Mouse (Mus musculus): ENCODE data around the gene Lce1l. TPM values are rescaled to one million over a fixed set of nuclear protein-coding genes. Genes with fewer than 3 reads are reported as not detected.
"Not testable (repeated sequence)": the region's sequence is repeated elsewhere in the genome, so short reads cannot be mapped to it uniquely, and the experiment has no call there.

Gene Lce1l
- not detected in 2 replicates for polyA plus RNA-seq (2016; fragmentation: Nextera tagmentation; extraction: Ambion mirVana)

DNA sequence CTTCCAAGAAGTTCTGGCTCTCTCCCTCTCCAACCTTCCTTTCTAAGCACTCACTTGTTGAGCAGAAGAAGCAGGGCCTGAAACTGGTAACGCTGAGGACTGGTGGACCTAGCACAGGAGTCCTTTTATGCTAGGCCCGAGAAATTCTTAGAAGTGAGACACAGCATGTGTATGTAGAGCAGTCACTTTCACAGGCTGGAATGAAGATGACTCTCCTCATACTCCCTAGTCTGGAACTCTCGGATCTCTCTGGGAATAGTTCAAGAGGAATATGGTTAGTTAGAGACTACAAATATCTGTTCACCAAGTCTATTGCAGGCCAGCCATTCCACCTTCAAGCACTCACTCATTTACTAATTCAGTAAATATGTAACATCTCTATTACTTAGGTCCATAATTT, at the start of gene Lce1l:
Lce1l (minus strand) TSS at position 101 of the 400 bp plus-strand sequence.
- DNase-seq (ENCODE audit: extremely low spot score, low spot score), result no peak
- H3K27me3 ChIP-seq (ENCODE audit: poor library complexity, severe bottlenecking), result no peaks in the 10 kb centered on the region
- no peak within 1 kb of the TSS for H3K4me3 ChIP-seq
- H3K27ac ChIP-seq, result no peak within 1 kb of the TSS
- H3K4me1 ChIP-seq, result no peaks in the 10 kb centered on the region
- WGBS, result 92% methylated on average over 3 of the region's 3 CpGs
- H3K36me3 ChIP-seq (replicated peaks), result no peaks in the 10 kb centered on the region
- H3K9me3 ChIP-seq, result no peaks in the 10 kb centered on the region

DNA sequence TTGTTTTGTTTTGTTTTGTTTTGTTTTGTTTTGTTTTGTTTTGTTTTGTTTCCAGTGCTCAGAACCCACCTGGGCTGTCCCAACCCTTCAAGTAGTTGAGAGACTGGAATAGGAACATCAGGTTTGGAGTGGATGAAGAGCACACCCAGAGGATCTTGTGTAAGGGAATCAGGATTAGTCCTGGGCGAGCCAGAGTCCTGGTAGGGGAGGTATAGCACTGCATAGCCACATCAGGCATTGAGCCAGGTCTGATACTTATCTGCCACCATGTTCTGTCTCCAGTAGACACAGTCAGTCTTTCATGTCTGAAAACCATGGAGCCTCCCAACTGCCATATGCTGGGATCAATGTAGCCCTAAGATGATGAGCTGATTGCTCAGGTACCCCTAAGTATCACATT, 43.4 kb upstream of the Lce1l start:
- no peak overlapping the region for H3K27ac ChIP-seq
- H3K36me3 ChIP-seq (replicated peaks), result no peaks in the 10 kb centered on the region
- no peaks in the 10 kb centered on the region for H3K4me1 ChIP-seq
- DNase-seq (ENCODE audit: extremely low spot score, low spot score), result no peak
- H3K27me3 ChIP-seq (ENCODE audit: poor library complexity, severe bottlenecking), result no peaks in the 10 kb centered on the region
- H3K4me3 ChIP-seq, result no peak overlapping the region
- 86% methylated on average over 1 of the region's 1 CpGs for WGBS
- H3K9me3 ChIP-seq, result no peaks in the 10 kb centered on the region

GRCm38 (mm10) chr3:92894063-92894462, 43.0 kb upstream of the Lce1l start:
- DNase-seq (ENCODE audit: extremely low spot score, low spot score), result no peak
- H3K9me3 ChIP-seq, result no peaks in the 10 kb centered on the region
- no peaks in the 10 kb centered on the region for H3K27me3 ChIP-seq (ENCODE audit: poor library complexity, severe bottlenecking)
- WGBS, result 74% methylated on average over 3 of the region's 3 CpGs
- H3K27ac ChIP-seq, result no peak overlapping the region
- H3K4me3 ChIP-seq, result no peak overlapping the region
- H3K4me1 ChIP-seq, result no peaks in the 10 kb centered on the region
- no peaks in the 10 kb centered on the region for H3K36me3 ChIP-seq (replicated peaks)

DNA sequence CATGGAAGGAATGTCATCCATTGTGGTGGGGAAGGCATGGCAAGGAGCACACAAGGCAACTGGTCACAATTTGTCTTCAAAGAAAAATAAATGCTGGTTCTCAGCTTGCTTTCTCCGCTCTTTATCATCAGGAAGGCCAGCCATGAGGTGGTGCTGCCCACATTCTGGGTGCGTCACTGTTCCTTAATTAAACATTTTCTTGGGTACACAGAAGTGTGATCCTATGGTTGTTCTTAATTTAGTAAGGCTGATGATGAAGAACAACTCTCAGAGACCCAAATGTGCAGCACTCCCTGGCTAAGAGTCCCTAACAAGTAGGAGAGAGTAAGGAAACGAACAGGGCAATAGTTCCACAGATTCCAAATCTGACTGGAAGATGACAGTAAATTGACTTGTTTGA, 23.1 kb upstream of the Lce1l start:
- Histone ChIP-seq H3K36me3 (replicated peaks) (no peaks in the 10 kb centered on the region), H3K4me1 (no peaks in the 10 kb centered on the region), H3K27me3 (ENCODE audit: poor library complexity, severe bottlenecking) (no peaks in the 10 kb centered on the region), H3K27ac (no peak overlapping the region), H3K4me3 (no peak overlapping the region), H3K9me3 (no peaks in the 10 kb centered on the region)
- 89% methylated on average over 3 of the region's 3 CpGs for WGBS
- DNase-seq (ENCODE audit: extremely low spot score, low spot score), result no peak

DNA sequence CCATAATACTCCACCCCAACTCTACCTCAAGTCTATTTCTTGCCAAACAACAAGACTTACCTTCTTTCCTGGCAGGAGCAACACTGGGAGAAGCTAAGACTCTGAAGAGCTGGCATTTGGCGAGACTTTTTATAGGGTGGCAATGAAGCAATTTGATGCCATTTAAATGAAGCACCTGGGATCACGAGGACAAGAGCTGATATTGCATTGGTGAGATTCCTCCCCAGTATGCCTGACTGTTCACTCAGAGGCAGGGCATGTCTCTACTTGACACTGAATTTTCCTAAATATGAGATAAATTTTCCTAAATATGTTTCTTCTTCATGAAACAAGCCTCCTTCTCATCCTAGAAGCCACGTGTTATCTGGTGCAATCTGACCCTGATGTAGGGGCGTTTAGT, 19.0 kb upstream of the Lce1l start, which contains the start of gene 2310050C09Rik:
2310050C09Rik (minus strand) TSS at position 101 of the 400 bp plus-strand sequence.
- H3K27me3 ChIP-seq (ENCODE audit: poor library complexity, severe bottlenecking), result no peaks in the 10 kb centered on the region
- H3K9me3 ChIP-seq, result no peaks in the 10 kb centered on the region
- DNase-seq (ENCODE audit: extremely low spot score, low spot score), result no peak
- H3K27ac ChIP-seq, result no peak within 1 kb of the TSS
- H3K36me3 ChIP-seq (replicated peaks), result no peaks in the 10 kb centered on the region
- no peaks in the 10 kb centered on the region for H3K4me1 ChIP-seq
- no peak within 1 kb of the TSS for H3K4me3 ChIP-seq
- 88% methylated on average over 4 of the region's 4 CpGs for WGBS

DNA sequence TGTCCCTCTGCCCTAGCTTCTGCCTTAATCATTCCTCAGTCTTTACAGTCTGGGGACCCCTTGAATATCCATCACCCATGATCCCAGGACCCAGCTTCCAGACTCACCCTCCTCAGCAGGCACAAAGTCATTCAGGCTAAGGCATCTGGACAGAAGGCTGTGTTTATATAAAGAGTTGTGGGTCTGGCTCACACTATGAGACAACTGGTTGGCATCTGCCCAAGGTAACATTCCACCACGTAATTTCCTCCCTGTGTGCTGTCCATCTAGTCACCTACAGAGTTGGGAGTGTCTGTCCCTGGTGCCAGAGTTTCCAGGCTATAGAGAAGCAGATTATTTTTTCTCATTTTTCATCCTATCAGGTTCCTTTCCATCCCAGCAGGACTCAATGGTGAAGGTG, 24.0 kb downstream of the Lce1l start, which contains the start of gene Kprp:
Kprp (minus strand) TSS at position 140 of the 400 bp plus-strand sequence.
- DNase-seq (ENCODE audit: extremely low spot score, low spot score), result no peak
- no peaks in the 10 kb centered on the region for H3K36me3 ChIP-seq (replicated peaks)
- no peaks in the 10 kb centered on the region for H3K9me3 ChIP-seq
- H3K4me3 ChIP-seq, result no peak within 1 kb of the TSS
- 70% methylated on average over 1 of the region's 1 CpGs for WGBS
- H3K4me1 ChIP-seq, result no peaks in the 10 kb centered on the region
- H3K27ac ChIP-seq, result no peak within 1 kb of the TSS
- no peaks in the 10 kb centered on the region for H3K27me3 ChIP-seq (ENCODE audit: poor library complexity, severe bottlenecking)

- Histone ChIP-seq H3K27me3 (ENCODE audit: poor library complexity, severe bottlenecking) (no peaks in the 10 kb centered on the region), H3K27ac (no peak overlapping the region), H3K9me3 (no peaks in the 10 kb centered on the region), H3K4me1 (no peaks in the 10 kb centered on the region), H3K4me3 (no peak overlapping the region), H3K36me3 (replicated peaks) (no peaks in the 10 kb centered on the region)
- no peak for DNase-seq (ENCODE audit: extremely low spot score, low spot score)
- WGBS, result 39% methylated on average over 1 of the region's 1 CpGs
Observed at GRCm38 (mm10) chr3:92825808-92826207, 25.3 kb downstream of the Lce1l start.

DNA sequence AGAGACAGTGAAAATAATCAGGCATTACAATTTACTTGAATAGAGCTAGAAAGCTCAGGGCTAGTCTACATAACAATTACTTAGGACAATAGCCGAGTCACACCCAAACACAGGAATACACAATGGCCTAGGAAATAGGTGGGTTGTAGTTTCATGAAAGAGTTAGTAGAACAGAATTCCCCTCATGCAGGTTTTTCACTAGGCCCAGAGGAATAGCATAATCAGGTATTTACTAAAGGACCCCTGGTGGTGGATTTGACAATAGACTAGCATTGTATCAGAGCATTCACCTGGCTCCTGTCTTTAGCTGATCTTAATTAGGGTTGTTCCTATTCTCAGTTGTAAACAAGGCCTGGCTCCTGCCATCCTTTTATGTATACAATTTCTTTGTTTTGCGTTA, 35.0 kb downstream of the Lce1l start:
- not testable (repeated sequence) for H3K36me3 ChIP-seq (replicated peaks); H3K4me1 ChIP-seq; H3K27me3 ChIP-seq (ENCODE audit: poor library complexity, severe bottlenecking); H3K27ac ChIP-seq; DNase-seq (ENCODE audit: extremely low spot score, low spot score); H3K4me3 ChIP-seq; H3K9me3 ChIP-seq
- 89% methylated on average over 2 of the region's 2 CpGs for WGBS

DNA sequence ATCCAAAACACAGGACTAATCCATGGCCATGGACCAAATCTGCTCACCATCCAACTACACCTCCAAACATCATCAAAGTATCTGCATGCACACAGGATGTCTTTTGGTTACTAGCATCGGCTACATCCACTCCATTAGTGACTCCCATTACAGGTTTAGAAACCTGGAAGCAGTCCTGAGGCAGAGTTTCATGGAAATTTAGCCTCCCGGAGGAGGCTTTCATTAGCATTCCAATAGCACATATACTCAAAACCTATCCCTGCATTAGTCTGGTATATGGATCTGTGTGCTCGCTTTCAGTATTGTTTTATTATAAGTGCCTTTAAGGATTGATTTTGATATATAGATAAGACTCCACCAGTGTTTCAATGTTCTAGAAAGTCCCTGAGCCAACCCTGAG, 35.5 kb downstream of the Lce1l start:
- Histone ChIP-seq H3K27me3 (ENCODE audit: poor library complexity, severe bottlenecking) (no peaks in the 10 kb centered on the region), H3K36me3 (replicated peaks) (no peaks in the 10 kb centered on the region), H3K4me1 (no peaks in the 10 kb centered on the region), H3K27ac (no peak overlapping the region), H3K9me3 (no peaks in the 10 kb centered on the region), H3K4me3 (no peak overlapping the region)
- WGBS, result 92% methylated on average over 3 of the region's 3 CpGs
- DNase-seq (ENCODE audit: extremely low spot score, low spot score), result no peak

- Histone ChIP-seq H3K27me3 (ENCODE audit: poor library complexity, severe bottlenecking) (no peaks in the 10 kb centered on the region), H3K27ac (no peak within 1 kb of the TSS), H3K9me3 (no peaks in the 10 kb centered on the region), H3K4me3 (no peak within 1 kb of the TSS), H3K4me1 (no peaks in the 10 kb centered on the region), H3K36me3 (replicated peaks) (no peaks in the 10 kb centered on the region)
- DNase-seq (ENCODE audit: extremely low spot score, low spot score), result no peak
Observed at GRCm38 (mm10) chr3:92807791-92808190, 43.3 kb downstream of the Lce1l start, which contains the start of gene Lce1k. Gene Lce1k (minus strand): TSS chr3:92807891.

Other genes starting within 250 kb of the Lce1l start
- not detected in 2 replicates for gene 2210017I01Rik, start 243.8 kb downstream of the Lce1l start, polyA plus RNA-seq (2016; fragmentation: Nextera tagmentation; extraction: Ambion mirVana)
- gene Lce6a, start 229.6 kb downstream of the Lce1l start, polyA plus RNA-seq (2016; fragmentation: Nextera tagmentation; extraction: Ambion mirVana), result not detected in 2 replicates
- gene Lce1a1, start 203.0 kb downstream of the Lce1l start, polyA plus RNA-seq (2016; fragmentation: Nextera tagmentation; extraction: Ambion mirVana), result not detected in 2 replicates
- not detected in 2 replicates for gene Lce1b, start 194.4 kb downstream of the Lce1l start, polyA plus RNA-seq (2016; fragmentation: Nextera tagmentation; extraction: Ambion mirVana)
- not detected in 2 replicates for gene Lce1a2, start 181.0 kb downstream of the Lce1l start, polyA plus RNA-seq (2016; fragmentation: Nextera tagmentation; extraction: Ambion mirVana)
- not detected in 2 replicates for gene Lce1c, start 172.0 kb downstream of the Lce1l start, polyA plus RNA-seq (2016; fragmentation: Nextera tagmentation; extraction: Ambion mirVana)
- not detected in 2 replicates for gene Lce1d, start 164.1 kb downstream of the Lce1l start, polyA plus RNA-seq (2016; fragmentation: Nextera tagmentation; extraction: Ambion mirVana)
- not detected in 2 replicates for gene Lce1e, start 142.2 kb downstream of the Lce1l start, polyA plus RNA-seq (2016; fragmentation: Nextera tagmentation; extraction: Ambion mirVana)
- gene Lce1f, start 130.9 kb downstream of the Lce1l start, polyA plus RNA-seq (2016; fragmentation: Nextera tagmentation; extraction: Ambion mirVana), result not detected in 2 replicates
- not detected in 2 replicates for gene Gm38119, start 112.2 kb downstream of the Lce1l start, polyA plus RNA-seq (2016; fragmentation: Nextera tagmentation; extraction: Ambion mirVana)
- not detected in 2 replicates for gene Lce1g, start 98.9 kb downstream of the Lce1l start, polyA plus RNA-seq (2016; fragmentation: Nextera tagmentation; extraction: Ambion mirVana)
- not detected in 2 replicates for gene Lce1h, start 86.2 kb downstream of the Lce1l start, polyA plus RNA-seq (2016; fragmentation: Nextera tagmentation; extraction: Ambion mirVana)
- not detected in 2 replicates for gene Lce1i, start 72.4 kb downstream of the Lce1l start, polyA plus RNA-seq (2016; fragmentation: Nextera tagmentation; extraction: Ambion mirVana)
- not detected in 2 replicates for gene Lce1j, start 60.8 kb downstream of the Lce1l start, polyA plus RNA-seq (2016; fragmentation: Nextera tagmentation; extraction: Ambion mirVana)
- not detected in 2 replicates for gene Lce1k, start 43.4 kb downstream of the Lce1l start, polyA plus RNA-seq (2016; fragmentation: Nextera tagmentation; extraction: Ambion mirVana)
- gene Kprp, start 24.0 kb downstream of the Lce1l start, polyA plus RNA-seq (2016; fragmentation: Nextera tagmentation; extraction: Ambion mirVana), result not detected in 2 replicates
- gene 2310050C09Rik, start 18.9 kb upstream of the Lce1l start, polyA plus RNA-seq (2016; fragmentation: Nextera tagmentation; extraction: Ambion mirVana), result not detected in 2 replicates
- not detected in 2 replicates for gene Lce3a, start 74.9 kb upstream of the Lce1l start, polyA plus RNA-seq (2016; fragmentation: Nextera tagmentation; extraction: Ambion mirVana)
- gene Lce3b, start 81.7 kb upstream of the Lce1l start, polyA plus RNA-seq (2016; fragmentation: Nextera tagmentation; extraction: Ambion mirVana), result not detected in 2 replicates
- gene Lce3c, start 93.2 kb upstream of the Lce1l start, polyA plus RNA-seq (2016; fragmentation: Nextera tagmentation; extraction: Ambion mirVana), result not detected in 2 replicates
- gene Lce3d, start 106.1 kb upstream of the Lce1l start, polyA plus RNA-seq (2016; fragmentation: Nextera tagmentation; extraction: Ambion mirVana), result not detected in 2 replicates
- gene Lce3e, start 115.8 kb upstream of the Lce1l start, polyA plus RNA-seq (2016; fragmentation: Nextera tagmentation; extraction: Ambion mirVana), result not detected in 2 replicates
- not detected in 2 replicates for gene Lce3f, start 140.9 kb upstream of the Lce1l start, polyA plus RNA-seq (2016; fragmentation: Nextera tagmentation; extraction: Ambion mirVana)
- 0.31 TPM in 1 of 2 replicates, not detected in the other for gene Crct1, start 164.4 kb upstream of the Lce1l start, polyA plus RNA-seq (2016; fragmentation: Nextera tagmentation; extraction: Ambion mirVana)
- gene Lce1m, start 167.8 kb upstream of the Lce1l start, polyA plus RNA-seq (2016; fragmentation: Nextera tagmentation; extraction: Ambion mirVana), result not detected in 2 replicates
- not detected in 2 replicates for gene Gm4858, start 217.5 kb upstream of the Lce1l start, polyA plus RNA-seq (2016; fragmentation: Nextera tagmentation; extraction: Ambion mirVana)

Data from forebrain, embryonic 10.5 days (tissue).